Mouse (Mus musculus) left cerebral cortex, postnatal 25 days (tissue): ENCODE measurements at regions not wholly inside any gene's neighbourhood (a gene's known extent, or its start where the extent isn't known, plus 50 kb on each side); places are given as distances from the start of the nearest gene placed in this dataset.

Source experiments
- DNase-seq, 2 experiments: peaks; one replicate each; pipeline ENCODE4 v3.0.0; 2022; ENCODE audit warnings: low spot score in 2 of 2, mixed read lengths in 1 of 2
- intact Hi-C: fragments of 180-260 bp; cut with DNase I; formaldehyde crosslinking; loops from one replicate; pipeline ENCODE4 v1.15.1; 2025

- intact Hi-C loops = loop anchor here (5.0 to 10.0 kb wide), 2 partner anchors 108 to 400 kb away; no protein-coding TSS in a partner anchor
- DNase-seq = no peak
Measured at GRCm38 (mm10) chr2:133614672-133615071, 62.7 kb downstream of the Bmp2 start.

DNA sequence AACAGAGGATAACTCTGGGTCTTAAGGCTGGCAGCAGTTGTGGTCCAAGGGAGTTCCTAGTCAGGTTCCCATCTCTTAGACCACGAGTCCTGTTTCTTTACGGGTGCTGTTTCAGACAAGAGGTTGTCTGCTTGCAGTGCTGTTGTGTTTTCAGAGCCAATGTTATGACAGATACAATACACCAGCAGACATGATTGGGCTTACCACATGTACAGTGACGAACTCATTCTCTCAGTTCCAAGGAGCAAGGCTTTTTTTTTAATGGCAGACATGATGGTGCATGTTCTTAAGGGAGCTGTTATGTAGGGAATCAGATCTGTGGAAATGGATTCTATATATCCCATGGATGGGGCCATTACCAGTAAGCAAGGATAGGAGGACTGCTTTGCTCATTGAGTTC, 63.3 kb downstream of the Bmp2 start:
- intact Hi-C loops = loop anchor here (10.0 kb wide), 1 partner anchor 400 kb away; no protein-coding TSS in a partner anchor

GRCm38 (mm10) chr2:133617317-133617835, 65.4 kb downstream of the Bmp2 start:
- intact Hi-C loops = loop anchor here (10.0 kb wide), 1 partner anchor 397 kb away; no protein-coding TSS in a partner anchor
- no peak for DNase-seq

More for the DNA sequence above, 63.3 kb downstream of the Bmp2 start:
- DNase-seq = no peak

DNA sequence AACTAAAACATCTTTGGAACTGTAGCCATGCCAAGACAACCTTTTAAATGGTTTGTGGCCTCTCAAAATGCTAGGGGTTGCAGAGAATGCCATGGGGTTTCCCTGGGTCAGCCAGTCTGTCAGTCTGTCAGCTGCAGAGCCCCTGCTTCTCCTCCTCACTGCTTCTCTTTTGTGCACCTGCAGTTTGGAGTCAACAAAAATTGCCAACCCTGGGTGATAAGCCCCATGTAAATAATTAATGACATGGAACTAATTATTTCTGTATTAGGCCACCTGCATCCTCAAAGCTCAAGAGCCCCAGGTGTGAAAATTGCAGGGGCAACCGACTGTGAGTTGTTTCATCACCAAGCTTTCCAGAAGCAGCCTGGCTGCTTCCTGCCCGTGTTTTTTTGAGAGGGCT, 70.6 kb downstream of the Bmp2 start:
- intact Hi-C loops = no loop called here
- no peak for DNase-seq

- intact Hi-C loops = no loop called here
- DNase-seq = peak in 1 of 2 experiments; percentile 5
Measured at GRCm38 (mm10) chr2:133625542-133625941, 73.6 kb downstream of the Bmp2 start.

DNA sequence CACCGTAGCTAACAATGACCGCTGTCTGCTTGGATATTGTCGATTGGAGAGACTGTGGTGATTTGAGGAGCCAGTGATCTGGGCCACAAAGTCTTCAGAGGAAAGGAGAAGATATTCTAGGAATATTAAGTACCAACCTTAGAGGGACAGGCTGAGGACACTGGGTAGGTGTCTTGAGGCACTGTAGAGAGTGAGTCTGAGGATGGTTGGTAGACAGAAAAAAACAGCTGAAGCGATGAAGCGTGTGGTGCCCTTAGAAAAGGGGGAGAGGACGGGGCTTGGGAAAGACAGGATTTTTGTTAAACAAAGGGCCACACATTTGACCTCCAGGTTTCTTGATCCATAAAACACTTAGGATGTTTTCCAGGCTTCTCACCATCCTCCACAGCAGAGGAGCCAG, 76.9 kb downstream of the Bmp2 start:
- DNase-seq = no peak
- intact Hi-C loops = no loop called here

DNA sequence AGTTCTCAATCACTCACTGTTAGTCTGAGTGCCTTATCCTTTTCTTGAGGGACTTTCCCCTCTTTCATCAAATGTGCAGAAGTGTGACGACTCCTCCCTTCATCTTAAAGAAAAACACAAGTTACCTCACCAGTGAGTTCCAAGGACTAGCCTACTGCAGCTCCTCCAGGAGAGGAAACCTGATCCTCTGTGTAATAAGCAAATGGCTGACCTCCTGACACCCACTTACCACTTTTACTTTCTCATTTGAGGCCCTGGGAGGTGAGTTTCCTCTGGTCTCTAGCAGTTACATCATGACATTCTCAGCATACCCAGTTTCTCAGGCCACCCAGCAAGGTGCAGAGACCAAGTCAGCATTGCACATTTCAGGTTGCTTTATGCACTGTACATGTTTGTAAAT, 83.5 kb downstream of the Bmp2 start:
- DNase-seq = no peak
- intact Hi-C loops = no loop called here

- intact Hi-C loops = no loop called here
- no peak for DNase-seq
Measured at GRCm38 (mm10) chr2:133649874-133650481, 98.0 kb downstream of the Bmp2 start.

- DNase-seq = no peak
- intact Hi-C loops = no loop called here
Measured at GRCm38 (mm10) chr2:133666331-133667054, 114.5 kb downstream of the Bmp2 start.

DNA sequence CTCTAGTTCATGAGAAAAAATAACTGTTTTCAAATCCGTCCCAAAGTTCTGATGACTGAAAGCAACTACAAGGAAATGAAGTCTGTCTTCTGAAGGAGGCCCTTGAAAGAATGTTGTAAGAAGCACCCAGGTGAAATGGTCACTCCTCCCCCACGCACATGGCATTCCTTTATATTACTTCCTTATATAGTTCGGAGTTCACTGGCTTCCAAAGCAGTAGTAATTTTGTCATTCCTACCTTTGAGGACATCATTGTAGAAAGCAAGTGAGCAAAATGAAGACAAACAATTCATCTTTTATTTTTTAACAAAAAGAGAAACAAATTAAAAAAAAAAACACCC, 115.1 kb downstream of the Bmp2 start:
- intact Hi-C loops = no loop called here
- DNase-seq = no peak

GRCm38 (mm10) chr2:133669821-133670220, 117.9 kb downstream of the Bmp2 start:
- peak in 1 of 2 experiments; percentile 3 for DNase-seq
- intact Hi-C loops = no loop called here

GRCm38 (mm10) chr2:133671528-133671927, 119.6 kb downstream of the Bmp2 start:
- intact Hi-C loops = no loop called here
- no peak for DNase-seq

DNA sequence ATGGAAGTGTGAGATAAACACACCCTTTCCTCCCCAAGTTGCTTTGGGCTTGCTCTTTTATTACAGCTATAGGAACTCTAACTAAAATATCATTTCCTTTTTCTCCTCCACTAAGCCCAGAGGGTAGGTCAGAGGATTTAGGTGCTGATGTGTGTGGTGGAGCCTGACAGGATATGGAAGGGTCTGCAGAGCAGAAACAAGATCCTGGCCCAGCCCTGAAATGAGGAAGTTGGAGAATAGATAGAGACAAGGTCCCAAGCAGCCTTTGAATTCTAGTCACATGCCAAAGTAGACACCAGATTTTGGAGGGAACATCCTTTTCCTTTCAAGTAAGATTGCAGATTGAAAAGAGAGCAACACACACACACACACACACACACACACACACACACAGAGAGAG, 132.4 kb downstream of the Bmp2 start:
- intact Hi-C loops = no loop called here
- no peak for DNase-seq

DNA sequence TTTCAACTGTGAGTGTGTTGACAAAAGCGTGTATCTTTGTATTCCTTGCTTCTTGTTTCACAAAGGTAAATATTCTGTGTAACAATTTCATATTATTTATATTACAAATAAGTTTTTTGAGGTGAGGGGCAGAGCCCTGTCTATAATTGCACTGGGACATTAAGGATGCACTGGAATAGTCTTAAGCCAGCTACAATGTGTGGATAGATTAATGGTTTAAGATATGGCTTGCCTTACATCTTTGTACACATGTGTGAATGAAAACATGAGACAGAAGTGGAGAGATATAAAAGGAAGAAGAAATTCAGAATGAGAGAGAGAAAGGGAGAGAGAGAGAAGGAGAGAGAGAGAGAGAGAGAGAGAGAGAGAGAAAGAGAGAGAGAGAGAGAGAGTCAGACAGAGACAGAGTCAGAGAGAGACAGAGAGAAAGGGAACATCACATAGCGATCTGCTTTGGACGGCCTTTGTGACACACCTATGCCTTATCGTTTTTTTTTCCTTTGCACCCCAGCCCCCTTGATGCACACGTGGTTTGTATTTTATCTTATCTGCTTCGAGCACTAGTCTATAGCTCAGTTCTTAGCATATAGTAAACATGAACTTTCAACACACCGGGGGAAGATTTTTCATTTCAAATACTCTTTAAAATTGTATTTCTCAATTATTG, 136.3 kb downstream of the Bmp2 start:
- DNase-seq = no peak
- intact Hi-C loops = no loop called here

- intact Hi-C loops = no loop called here
- DNase-seq = no peak
Measured at GRCm38 (mm10) chr2:133688788-133689155, 136.8 kb downstream of the Bmp2 start.

DNA sequence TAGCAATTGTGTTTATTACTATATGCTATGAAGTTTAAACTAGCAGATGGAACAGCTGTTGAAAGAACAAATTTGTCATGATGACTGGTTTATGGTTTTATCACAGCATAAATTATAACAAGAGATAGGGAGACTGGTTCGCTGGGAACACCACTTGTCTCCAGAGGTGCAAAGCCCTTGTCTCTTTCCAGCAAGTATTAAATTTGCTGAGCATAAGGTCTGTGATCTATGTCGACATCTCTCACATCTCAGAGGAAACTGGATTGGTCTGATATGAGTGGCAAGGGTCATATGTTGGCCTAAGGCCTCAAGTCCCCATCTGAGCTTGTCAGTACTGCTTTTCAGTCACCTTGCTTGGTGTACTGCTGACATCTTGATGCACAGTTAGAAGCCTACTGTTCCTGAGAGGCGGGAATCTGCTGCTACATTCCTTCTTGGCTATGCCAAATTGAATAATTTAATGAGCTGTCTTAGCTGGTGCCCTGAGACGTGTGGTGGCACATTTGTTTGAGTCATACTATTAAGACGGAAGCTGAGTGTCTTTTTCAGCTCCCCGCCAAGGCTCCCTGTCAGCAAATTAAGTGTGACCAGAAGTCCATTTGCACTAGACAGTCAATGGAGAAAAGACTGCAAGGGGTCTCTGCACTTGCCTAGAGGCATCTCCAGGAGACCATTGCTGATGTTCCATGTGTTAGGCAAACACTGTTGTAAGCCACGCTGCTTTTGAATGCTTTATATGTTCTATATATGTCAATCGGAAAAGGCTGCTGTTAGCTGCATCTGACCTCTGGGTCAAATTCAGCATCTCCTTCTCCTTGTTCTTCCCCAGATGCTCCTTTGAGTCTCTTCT, 157.0 kb downstream of the Bmp2 start:
- intact Hi-C loops = no loop called here
- DNase-seq = no peak

GRCm38 (mm10) chr2:133716243-133716642, 164.3 kb downstream of the Bmp2 start:
- intact Hi-C loops = no loop called here

GRCm38 (mm10) chr2:133717076-133717475, 165.1 kb downstream of the Bmp2 start:
- DNase-seq = no peak
- intact Hi-C loops = no loop called here

More at GRCm38 (mm10) chr2:133716243-133716642, 164.3 kb downstream of the Bmp2 start:
- no peak for DNase-seq

DNA sequence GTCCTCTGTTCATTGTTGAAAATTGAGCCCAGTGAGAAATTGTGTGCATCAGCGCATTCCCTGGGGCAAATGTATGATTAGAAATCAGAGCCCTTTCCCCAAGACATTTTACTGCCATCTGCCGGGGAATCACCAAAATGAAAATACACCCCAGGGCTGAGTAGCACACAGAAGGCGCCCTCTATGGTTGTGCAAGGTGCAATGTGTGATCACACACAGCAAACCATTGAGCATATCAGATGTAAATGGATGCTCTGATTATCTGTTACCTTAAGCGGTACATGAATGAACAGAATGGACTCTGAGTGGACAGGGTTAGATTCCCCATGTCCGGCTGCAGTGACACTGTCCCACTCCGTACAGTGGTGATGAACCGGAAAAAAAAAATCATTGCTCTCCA, 172.4 kb downstream of the Bmp2 start:
- intact Hi-C loops = loop anchor here (5.0 to 10.0 kb wide), 2 partner anchors 112 to 610 kb away; no protein-coding TSS in a partner anchor
- DNase-seq = peak; percentile 29 to 54

DNA sequence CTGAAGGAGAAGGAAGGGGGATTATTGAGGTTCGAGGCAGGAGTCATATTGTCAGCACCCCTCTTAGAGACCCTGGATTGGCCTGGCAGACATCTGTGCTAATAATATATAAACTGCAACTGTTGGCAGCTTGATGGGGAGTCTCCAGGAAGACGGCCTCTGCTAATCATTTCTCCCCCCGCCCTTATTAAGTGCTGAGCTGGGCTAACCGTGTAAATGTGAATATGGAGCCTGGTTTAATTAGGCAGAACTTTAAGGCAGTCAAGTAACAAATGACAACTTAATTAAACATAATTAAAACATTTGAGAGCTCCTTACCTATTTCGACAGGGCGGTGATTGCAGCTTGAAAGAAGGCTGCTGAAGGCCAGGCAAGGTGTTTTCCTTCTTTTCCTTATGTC, 172.8 kb downstream of the Bmp2 start:
- intact Hi-C loops = loop anchor here (5.0 to 10.0 kb wide), 2 partner anchors 112 to 610 kb away; no protein-coding TSS in a partner anchor

More for the DNA sequence above, 172.8 kb downstream of the Bmp2 start:
- no peak for DNase-seq
